Mouse (Mus musculus) ovary, adult 18-20 months (tissue): ENCODE results near the gene Mapk8.

Source experiments
- DNase-seq: peaks from one replicate; pipeline ENCODE4 v3.0.0; 2022; ENCODE audit warnings: low spot score, mixed read lengths

The Mapk8 gene

DNA sequence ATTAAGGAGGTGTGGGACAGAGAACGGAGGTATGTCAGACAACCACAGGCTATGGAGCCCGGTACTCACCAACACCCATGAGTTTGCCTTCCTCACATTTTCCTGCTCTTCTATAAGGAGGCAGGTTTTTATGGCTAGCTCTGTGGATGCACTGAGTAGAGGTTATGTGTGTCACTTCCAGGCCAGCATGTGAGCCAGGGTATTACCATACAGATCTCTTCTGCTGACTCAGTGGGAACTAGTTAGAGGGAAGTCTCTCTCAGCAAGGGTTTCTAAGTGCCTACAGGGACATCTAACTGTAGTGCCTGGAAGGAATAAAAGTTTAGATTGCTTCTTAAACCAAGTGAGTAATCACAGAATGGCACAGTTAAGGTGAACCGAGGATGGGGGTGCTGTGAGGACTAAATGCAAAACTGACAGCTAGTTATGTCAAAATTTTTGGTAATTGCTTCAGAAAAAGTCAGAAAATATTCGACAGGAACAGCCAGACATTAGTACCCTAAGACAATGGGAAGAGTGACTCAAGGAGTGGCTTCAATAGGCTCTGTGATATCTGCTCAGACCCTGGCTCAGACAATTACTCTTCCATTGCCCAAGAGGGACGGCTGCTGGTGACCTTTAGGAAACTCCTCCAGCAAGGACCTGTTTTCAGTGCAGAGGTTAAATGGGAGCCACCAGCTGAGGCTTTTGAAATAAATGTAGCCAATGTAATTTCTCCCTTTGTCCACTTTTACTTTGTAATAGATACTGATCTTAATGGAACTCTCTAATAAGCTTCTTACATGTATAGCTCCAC lies 48.7 kb downstream of the Mapk8 start:
- no peak for DNase-seq

DNA sequence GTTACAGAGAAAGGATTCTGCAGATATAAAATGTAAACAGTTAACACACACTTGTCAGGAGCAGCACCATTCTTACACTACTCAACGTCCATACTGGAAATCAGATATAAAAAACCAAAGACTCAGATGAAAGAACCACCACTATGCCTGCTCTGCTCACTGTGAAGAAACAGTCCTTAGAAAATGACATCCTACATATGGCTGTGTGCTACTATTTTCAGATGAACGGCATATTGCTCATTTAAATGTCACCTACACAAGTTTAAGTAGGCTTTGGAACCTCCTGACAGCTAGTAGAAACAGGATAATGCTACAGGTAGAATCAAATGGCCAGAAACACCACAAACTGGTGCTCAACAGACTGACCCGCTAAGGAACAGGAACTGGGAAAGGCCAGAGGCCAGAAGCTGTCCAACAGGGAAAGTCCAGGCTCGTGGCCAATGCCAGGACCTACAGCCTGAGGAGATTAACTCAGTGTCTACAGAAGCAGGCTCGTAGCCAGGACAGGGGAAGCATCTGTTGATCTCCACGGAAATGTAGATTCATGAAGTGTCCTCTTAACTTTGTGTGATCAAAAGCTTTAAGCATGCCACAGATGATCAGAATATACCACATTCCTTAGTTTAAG lies 66.0 kb downstream of the Mapk8 start:
- no peak for DNase-seq

DNA sequence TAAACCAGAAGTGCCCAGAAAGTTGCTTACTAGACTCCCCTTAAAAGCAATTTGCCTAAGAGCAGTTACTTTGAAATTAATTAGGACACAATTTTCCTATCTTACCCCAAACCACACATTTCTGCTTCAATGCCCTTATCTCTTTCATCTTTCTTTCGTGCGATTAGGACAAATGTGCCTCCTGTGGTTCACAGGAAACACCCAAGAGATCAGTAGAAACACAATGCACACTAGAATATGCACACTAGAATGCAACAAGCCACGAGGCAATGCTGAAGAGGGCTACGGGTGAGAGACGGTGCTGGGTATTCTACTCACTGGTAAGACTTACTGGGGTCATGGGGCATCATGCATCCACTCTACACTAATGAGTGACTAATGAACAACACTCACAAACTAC lies 68.2 kb downstream of the Mapk8 start:
- no peak for DNase-seq

DNA sequence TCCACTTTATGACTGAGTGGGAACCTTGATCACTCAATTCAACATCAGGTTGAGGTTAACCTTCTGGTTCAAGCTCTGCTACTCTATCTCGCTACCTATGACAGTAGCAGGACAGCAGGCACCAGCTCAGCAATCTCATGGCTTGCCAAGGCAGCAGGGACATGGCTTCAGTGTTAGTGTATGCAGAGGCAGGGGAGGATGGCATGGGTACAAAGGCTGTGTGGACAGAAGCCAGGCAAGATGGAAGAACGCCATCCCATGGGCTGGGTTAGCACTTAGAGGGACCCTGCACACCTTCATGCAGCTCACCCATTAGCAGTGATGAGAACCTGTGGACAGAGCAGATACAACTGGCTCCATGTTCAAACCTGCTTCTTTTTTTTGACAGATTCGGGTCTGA lies 69.7 kb downstream of the Mapk8 start:
- no peak for DNase-seq

DNA sequence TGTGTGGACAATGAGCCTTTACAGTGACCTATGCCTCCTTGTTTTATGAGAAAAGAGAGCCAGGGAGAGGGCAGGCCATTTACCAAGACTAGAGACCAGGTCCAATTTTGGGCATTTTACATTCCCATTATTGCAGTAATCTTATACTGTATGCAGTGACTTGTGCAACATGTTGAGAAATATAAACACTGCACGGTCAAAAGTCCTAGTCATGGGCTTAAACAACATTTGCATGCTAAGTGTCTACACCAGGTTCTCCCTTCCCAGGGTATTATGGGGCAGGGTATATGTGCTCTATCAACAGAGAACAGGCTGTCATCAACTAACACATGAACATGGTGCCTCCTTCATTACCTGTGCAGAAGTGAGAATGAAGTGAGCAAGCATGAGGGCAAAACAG lies 72.9 kb downstream of the Mapk8 start:
- DNase-seq = no peak

DNA sequence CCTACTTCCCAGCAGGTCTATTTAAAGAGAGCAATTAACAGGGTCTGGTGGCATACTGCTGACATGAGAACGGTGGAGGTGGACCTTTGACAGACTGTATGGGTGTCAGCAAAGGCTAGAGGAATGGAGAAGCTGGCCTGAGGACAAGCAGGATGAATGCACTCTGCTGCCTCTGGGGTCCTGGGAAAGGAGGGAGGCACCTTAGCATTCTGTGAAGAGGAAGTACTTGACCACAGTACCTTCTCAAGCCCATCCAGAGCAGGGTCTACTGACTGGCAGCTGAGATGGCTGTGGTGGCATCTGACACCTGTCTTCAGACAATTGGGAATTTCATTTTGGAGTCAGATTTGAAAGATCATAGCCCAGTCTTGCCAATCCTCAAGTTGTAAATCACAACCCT lies 73.7 kb downstream of the Mapk8 start:
- no peak for DNase-seq

DNA sequence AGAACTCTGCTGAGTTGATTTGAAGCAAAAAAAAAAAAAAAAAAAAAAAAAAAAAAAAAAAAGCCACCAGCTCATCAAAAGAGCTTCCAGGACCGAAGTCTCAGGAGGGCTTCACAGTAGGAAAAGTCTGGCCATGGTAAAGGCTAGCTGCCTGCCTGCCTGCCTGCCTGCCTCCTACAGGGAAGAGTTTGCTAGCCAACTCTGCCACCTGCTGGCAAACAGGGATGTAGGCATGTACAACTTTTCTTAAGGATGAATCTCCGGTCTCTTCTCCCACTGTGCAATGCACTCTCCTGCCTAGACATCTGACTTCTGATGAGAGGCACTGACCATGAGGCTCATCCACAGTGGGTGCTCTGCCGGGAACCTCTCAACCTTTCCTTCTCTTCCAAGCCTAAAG lies 75.7 kb downstream of the Mapk8 start:
- DNase-seq = peak; percentile 66

DNA sequence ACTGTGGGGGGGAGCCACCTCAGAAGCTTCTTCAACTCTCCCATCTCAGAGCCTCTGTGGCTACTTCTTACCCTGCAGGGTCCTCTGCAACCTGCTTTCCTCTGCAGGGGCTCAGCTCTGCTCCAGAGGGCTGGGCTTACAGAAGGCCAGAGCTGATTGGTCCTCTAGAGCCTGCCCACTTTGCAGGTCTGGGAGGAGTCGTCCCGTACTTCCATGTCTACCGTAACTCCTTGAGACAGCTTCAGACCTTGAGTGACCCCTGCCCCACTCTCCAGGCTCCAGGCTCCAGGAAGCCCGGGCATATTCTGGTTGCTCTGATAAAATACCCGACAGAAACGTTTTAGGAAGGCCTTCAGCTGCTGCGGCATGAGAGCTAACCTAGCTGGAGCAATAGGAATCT lies 76.9 kb downstream of the Mapk8 start:
- no peak for DNase-seq

DNA sequence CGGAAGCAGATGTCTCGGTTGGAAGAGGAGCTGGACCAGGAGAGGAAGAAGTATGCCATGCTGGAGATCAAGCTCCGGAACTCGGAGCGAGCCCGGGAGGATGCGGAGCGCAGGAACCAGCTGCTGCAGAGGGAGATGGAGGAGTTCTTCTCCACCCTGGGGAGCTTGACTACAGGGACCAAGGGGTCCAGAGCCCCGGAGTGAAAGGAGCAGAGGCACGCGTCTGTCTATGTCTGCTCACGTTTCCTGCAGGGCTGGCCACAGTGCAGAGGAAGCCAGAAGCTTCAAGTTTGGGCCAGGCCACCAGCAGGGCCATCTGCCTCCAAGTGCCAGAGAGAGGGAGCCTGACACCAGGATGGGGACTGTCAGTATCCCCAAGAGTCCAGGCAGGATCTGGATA lies 77.6 kb downstream of the Mapk8 start:
- no peak for DNase-seq

DNA sequence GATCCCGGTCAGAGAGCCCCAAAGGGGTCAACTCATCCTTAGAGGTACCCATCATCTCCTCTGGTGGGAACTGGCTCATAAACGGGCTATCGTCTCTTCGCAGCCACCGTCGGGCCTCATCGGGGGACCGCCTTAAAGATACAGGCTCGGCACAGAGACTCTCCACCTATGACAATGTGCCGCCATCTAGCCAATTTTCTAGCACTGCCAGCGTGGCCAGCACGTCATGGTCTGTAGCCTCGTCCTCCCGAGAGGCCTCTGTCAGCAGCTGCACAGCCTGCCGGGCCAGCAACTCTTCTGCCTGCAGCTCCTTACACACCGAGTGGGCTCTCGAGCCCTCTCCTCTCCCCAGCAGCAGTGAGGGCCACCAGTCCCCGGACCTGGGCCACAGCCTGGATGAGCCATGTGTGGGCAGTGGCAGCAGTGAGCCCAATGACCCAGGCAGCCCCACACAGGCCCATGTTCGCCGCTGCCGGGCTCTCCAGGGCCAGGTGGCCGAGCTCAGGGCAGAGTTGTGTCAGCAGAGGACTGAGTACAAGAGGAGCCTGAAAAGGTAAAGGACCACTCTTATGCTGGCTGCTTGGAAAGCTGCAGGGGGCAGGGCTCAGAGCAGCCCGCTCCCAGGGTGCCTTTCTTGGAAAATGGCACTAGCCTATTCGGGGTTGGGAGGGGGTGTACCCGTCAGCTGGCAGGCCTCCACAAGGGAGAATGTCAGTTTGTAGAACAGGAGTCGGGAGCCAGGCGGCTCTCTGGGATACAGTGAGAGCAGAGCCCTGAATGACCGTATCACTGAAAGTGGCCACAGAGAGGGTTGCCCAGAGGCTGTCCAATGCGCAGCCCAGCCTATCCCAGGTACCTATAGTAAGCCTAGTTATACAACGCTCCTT lies 79.8 kb downstream of the Mapk8 start:
- no peak for DNase-seq

DNA sequence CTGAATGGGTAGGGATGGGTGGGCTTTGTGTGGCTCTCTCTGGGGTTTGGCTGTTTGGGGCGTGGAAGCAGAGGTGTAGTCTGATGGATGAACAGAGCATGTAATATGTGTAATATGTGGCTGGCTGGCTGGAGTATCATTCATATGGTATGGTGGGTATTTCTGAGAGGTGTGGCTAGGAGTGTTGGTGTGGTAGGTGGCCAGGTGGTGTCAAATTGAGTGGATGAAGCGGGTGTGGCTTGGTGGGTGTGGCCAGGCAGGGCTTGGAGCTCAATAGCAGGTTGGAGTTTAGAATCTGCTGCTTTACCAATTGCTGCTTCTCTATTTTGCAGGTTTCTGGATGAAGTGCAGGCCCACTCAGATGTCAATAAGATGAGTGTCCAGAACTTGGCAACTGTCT lies 82.9 kb downstream of the Mapk8 start:
- no peak for DNase-seq

DNA sequence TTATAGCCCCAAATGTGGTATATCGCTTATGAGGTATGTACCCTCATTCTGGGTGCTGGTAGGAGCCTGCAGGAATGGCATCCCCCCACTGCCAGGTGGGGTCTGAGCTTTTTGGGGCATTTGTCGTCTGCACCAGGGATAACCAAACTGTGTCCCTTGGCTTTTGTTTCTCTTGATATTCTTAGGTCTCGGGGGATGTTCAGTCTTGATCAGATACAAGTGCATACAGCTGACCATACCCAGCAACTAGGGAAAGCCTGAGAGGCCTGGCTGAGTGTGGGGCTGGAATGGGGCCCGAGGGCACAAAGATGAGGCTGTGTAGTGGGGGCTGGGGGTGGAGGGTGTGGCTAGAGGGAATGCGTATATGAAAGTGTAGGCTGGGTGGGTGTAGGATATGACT lies 83.3 kb downstream of the Mapk8 start:
- no peak for DNase-seq

DNA sequence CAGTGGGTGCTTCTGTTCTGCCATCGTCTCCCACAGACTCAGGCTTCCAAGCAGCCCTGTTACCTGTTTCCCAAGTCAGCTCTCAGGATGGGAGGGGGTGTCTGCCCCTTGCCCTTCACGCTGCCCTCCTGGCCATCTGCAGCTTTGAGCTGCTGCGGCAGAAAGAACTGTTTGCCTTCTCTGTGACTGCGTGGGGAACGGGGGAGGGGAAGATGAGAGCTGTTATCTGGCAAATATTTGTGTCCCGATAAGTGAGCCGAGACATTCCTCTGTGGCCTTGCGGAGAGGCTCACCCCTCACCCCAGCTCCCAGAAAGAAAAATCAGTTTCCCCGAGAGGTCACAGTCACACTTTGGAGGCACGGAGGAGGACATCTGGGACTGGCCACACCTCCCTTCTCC lies 84.2 kb downstream of the Mapk8 start:
- DNase-seq = peak; percentile 65

DNA sequence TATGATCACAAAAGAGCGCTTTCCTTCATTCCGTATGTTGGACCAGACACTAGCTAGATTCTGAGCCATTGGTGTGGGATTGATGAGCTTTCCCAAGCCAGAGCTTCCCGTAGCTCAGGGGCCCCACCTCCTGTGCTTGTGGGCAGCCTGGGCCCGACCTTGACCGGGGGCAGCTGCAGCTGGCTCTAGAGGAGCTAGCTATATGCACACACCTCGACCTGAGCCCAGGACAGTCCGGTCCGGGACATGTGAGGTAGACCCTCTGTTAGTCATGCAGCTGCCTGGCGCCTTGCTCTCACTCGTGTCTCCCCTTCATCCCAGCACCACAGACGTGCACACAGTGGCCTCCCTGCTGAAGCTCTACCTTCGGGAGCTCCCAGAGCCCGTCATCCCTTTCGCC lies 84.8 kb downstream of the Mapk8 start:
- DNase-seq = no peak

DNA sequence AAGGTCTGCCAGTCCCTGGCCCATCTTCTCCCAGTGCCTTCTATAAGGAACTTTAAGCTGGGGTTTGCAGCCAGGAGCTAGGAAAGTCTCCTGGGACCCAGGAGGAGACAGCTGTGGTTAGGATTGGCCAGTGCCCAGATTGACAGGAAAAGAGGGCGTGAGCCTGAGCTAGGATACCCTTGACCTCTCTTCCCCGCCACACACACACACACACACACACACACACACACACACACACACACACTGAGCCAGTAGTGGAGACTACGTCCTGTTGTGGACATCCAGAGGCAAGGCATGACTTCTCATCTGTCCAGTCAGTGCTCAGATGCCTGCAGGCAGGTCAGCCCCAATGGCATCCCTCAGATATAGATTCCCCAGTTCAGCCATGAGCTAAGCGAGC lies 85.4 kb downstream of the Mapk8 start:
- DNase-seq = no peak

DNA sequence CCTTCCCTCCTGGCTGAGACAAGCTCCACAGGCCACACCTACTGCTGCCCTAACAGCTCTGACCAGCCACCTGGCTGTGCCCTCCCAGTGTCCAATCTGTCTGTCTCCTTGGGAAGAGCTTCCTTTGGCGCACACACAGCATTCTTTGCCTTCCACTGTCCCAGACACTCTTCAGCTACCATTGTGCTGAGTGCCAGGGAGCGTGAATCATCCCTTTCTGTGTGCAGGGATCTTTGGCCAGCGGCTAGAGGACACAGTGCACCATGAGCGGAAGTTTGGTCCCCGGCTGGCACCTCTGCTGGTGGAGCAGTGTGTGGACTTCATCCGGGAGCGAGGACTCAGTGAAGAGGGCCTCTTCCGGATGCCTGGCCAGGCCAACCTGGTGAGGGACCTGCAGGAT lies 88.1 kb downstream of the Mapk8 start:
- no peak for DNase-seq

DNA sequence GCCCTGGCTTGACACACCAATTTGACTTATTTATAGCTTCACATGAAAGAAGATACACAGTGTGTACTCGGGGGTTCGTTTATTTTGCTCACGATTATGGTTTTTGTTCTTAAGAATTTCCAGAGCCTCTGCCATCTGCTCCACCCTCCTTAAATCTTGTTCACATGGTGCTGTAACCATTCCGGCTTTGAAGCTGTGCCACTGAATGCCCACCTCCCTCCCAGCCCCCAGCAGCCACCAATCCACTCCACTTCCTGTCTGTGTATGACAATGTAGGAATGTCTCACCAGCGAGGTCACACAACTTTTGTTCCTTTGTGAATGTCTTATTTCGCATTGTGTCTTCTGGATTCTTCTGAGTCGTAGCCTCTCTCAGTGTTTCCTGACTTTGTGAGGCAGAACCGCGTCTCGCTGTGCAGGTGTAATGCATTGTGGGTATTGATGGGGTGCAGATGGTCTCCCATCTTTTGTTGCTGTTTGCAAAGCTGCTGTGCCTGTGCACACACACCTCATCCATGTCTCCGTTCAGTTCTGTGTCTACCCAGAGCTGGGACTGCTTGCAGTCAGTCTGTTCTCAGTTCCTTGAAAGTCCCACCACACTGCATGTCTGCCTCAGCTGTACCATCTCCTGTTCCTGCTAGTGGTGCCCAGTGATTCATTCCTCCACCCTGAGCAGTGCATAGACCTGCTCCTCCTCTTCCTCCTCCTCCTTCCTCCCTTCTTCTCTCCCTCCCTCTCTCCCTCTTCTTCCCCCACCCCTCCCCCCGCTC lies 89.2 kb downstream of the Mapk8 start:
- DNase-seq = no peak

DNA sequence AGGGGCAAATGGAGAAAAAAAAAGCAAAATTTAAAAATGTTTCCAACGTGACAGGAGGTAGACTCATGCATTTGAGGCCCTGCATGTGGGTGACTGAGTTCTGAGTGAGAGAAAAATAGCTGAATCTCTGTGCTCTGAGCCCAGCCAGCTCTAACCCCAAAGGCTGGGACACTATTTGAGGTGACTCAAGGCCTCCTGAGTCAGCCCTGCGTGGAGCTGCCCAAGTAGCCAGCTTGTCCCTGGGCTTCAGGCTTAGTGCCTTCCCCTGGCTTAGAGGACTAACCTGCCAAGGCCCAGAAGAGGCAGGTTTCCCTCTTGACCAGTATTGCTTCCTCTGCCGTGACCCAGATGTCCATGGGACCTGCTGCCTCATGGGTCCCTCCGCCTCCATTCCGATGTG lies 91.7 kb downstream of the Mapk8 start:
- DNase-seq = no peak

DNA sequence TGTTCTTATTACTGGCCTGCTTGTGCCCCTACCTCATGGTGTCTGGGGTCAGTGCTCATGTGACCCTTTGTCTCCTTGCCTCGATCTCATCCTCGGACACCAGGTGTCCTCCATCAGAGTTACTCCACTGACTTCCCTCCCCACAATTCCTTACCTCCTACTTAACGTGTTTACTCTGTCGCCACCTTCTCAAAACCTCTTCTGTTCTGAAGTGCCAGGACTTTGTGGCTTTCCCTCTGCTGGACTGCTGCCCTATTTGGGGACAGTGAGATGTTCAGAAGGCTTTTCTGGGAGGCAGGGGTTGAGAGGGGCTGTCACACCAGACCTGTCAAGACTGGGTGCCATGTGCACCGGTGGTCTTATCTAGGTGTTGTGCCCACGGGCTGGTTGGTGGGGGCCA lies 94.1 kb downstream of the Mapk8 start:
- DNase-seq = no peak

DNA sequence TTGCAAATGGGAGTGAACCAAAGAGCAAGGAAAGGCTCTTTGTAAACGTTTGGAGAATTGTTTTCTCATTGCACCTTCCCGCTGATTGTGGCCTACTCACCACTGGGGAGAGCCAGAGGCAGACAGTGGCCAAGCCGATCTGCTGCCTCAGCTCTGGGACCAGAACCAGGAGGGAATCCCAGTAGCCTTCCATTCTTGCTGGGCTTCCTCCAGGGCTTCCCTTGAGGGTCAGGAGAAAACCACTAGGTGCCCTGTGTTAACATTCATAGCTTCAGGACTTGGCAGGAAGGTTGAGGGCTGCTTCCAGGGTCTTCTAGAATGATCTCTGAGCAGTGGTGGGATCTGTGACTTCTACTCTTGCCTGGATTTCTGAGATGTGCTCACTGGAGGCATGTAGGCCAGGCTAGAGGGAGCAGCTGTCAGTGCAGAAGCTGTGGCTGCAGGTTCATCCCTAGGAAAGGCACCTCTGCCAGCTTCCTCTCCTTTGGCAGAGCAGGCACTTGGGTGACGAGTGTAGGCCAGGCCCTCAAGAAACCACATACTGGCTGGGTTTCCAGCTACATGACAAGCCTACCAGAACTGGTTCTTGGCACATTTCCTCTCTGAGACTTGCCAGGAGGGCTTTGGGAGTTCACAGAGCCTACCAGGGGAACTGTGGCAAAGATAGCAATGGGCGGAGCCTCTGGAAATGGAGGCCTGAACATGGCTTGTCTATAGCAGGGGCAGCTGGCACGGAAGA lies 94.8 kb downstream of the Mapk8 start:
- no peak for DNase-seq

DNA sequence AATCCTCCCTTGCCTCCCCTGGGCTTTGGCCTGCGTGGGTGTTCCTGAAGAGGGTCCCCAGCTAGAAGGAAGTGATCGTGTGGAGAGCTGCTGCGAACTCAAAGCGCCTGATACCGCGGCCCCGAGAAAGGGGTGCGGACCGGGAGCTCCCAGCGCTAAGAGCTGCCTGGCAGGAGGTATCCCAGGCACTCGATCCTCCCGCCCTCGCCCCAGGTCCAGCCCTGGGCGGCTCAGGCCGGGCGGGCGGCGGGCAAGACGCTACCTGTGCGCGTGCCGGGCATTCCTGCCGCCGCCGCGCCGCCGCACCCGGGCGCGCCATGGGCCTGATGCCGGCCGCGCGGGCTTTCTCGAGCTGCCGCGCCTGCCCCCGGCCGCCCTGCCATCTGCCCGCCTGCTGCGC lies 95.9 kb downstream of the Mapk8 start:
- no peak for DNase-seq

DNA sequence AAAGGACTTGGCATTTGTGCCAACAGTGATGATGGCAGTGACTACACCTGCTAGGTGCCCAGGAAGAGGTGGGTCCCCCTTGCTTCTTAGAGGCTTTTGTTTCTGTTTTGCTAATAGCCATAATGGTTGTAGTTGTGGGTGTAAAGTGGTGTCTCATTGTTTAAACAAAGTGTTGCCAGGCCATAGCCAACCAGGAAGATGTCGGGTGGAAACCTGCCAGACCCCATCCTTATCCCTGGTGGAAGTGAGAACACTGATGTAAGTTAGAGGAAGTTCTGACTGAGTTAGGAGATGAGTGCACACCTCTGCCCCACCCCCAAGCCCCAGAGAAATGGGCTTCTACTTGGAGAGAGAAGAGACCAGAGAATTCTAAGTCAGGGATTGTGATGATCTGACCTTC lies 98.8 kb downstream of the Mapk8 start:
- no peak for DNase-seq
